Mouse (Mus musculus): ENCODE results near the gene Pop5. TPM values are rescaled to one million over a fixed set of nuclear protein-coding genes. Genes with fewer than 3 reads are reported as not detected.

Gene Pop5
- polyA plus RNA-seq, 1 experiment from 2014 or later: 18.6 TPM

- H3K79me2 ChIP-seq (ENCODE audit: inconsistent target): no peaks in the 10 kb centered on the region
- H3K36me3 ChIP-seq (ENCODE audit: inconsistent target): no peaks in the 10 kb centered on the region
- whole genome bisulfite sequencing (ENCODE audit: missing documents): 2% methylated on average over 30 of the region's 31 CpGs
- H3K4me3 ChIP-seq (ENCODE audit: inconsistent target): no peak overlapping the region
- H3K27ac ChIP-seq: no peak overlapping the region
Observed at GRCm38 (mm10) chr5:115204562-115205311, 30.9 kb upstream of the Pop5 start.

GRCm38 (mm10) chr5:115207244-115207643 lies 28.4 kb upstream of the Pop5 start:
- Histone ChIP-seq H3K4me3 (ENCODE audit: inconsistent target) (no peak overlapping the region), H3K27ac (no peak overlapping the region), H3K36me3 (ENCODE audit: inconsistent target) (no peaks in the 10 kb centered on the region), H3K79me2 (ENCODE audit: inconsistent target) (no peaks in the 10 kb centered on the region)
- 67% methylated on average over 5 of the region's 5 CpGs for WGBS (ENCODE audit: missing documents)

GRCm38 (mm10) chr5:115207892-115208291 lies 27.7 kb upstream of the Pop5 start:
- Histone ChIP-seq H3K36me3 (ENCODE audit: inconsistent target) (no peaks in the 10 kb centered on the region), H3K27ac (no peak overlapping the region), H3K79me2 (ENCODE audit: inconsistent target) (no peaks in the 10 kb centered on the region), H3K4me3 (ENCODE audit: inconsistent target) (no peak overlapping the region)
- 26% methylated on average over 8 of the region's 16 CpGs for WGBS (ENCODE audit: missing documents)

- WGBS (ENCODE audit: missing documents): 89% methylated on average over 5 of the region's 5 CpGs
- Histone ChIP-seq H3K27ac (no peak overlapping the region), H3K4me3 (ENCODE audit: inconsistent target) (no peak overlapping the region), H3K36me3 (ENCODE audit: inconsistent target) (no peaks in the 10 kb centered on the region), H3K79me2 (ENCODE audit: inconsistent target) (no peaks in the 10 kb centered on the region)
Observed at GRCm38 (mm10) chr5:115208601-115209000, 27.0 kb upstream of the Pop5 start.

- no peak overlapping the region for H3K27ac ChIP-seq
Observed at GRCm38 (mm10) chr5:115210380-115210779, 25.3 kb upstream of the Pop5 start.

GRCm38 (mm10) chr5:115212451-115212850 lies 23.2 kb upstream of the Pop5 start:
- H3K27ac ChIP-seq: no peak overlapping the region
- WGBS (ENCODE audit: missing documents): 85% methylated on average over 8 of the region's 9 CpGs

More at GRCm38 (mm10) chr5:115210380-115210779, 25.3 kb upstream of the Pop5 start:
- no peaks in the 10 kb centered on the region for H3K36me3 ChIP-seq (ENCODE audit: inconsistent target)
- WGBS (ENCODE audit: missing documents): 18% methylated on average over 1 of the region's 1 CpGs
- H3K79me2 ChIP-seq (ENCODE audit: inconsistent target): no peaks in the 10 kb centered on the region
- H3K4me3 ChIP-seq (ENCODE audit: inconsistent target): no peak overlapping the region

GRCm38 (mm10) chr5:115212861-115213260 lies 22.8 kb upstream of the Pop5 start:
- H3K79me2 ChIP-seq (ENCODE audit: inconsistent target): no peaks in the 10 kb centered on the region
- WGBS (ENCODE audit: missing documents): 85% methylated on average over 4 of the region's 4 CpGs
- no peak overlapping the region for H3K4me3 ChIP-seq (ENCODE audit: inconsistent target)
- H3K27ac ChIP-seq: no peak overlapping the region
- no peaks in the 10 kb centered on the region for H3K36me3 ChIP-seq (ENCODE audit: inconsistent target)

More at GRCm38 (mm10) chr5:115212451-115212850, 23.2 kb upstream of the Pop5 start:
- H3K4me3 ChIP-seq (ENCODE audit: inconsistent target): no peak overlapping the region
- no peaks in the 10 kb centered on the region for H3K36me3 ChIP-seq (ENCODE audit: inconsistent target)
- H3K79me2 ChIP-seq (ENCODE audit: inconsistent target): no peaks in the 10 kb centered on the region

- Histone ChIP-seq H3K36me3 (ENCODE audit: inconsistent target) (no peaks in the 10 kb centered on the region), H3K79me2 (ENCODE audit: inconsistent target) (no peaks in the 10 kb centered on the region), H3K4me3 (ENCODE audit: inconsistent target) (no peak overlapping the region), H3K27ac (no peak overlapping the region)
- WGBS (ENCODE audit: missing documents): 5% methylated on average over 16 of the region's 17 CpGs
Observed at GRCm38 (mm10) chr5:115214864-115215263, 20.8 kb upstream of the Pop5 start.

GRCm38 (mm10) chr5:115215273-115216185 lies 20.1 kb upstream of the Pop5 start:
- H3K36me3 ChIP-seq (ENCODE audit: inconsistent target): no peaks in the 10 kb centered on the region
- no peak overlapping the region for H3K4me3 ChIP-seq (ENCODE audit: inconsistent target)
- WGBS (ENCODE audit: missing documents): 35% methylated on average over 27 of the region's 27 CpGs

GRCm38 (mm10) chr5:115217998-115218397 lies 17.6 kb upstream of the Pop5 start:
- Histone ChIP-seq H3K27ac (no peak overlapping the region), H3K4me3 (ENCODE audit: inconsistent target) (no peak overlapping the region), H3K79me2 (ENCODE audit: inconsistent target) (no peaks in the 10 kb centered on the region), H3K36me3 (ENCODE audit: inconsistent target) (no peaks in the 10 kb centered on the region)
- 81% methylated on average over 12 of the region's 12 CpGs for WGBS (ENCODE audit: missing documents)

More at GRCm38 (mm10) chr5:115215273-115216185, 20.1 kb upstream of the Pop5 start:
- no peaks in the 10 kb centered on the region for H3K79me2 ChIP-seq (ENCODE audit: inconsistent target)
- H3K27ac ChIP-seq: no peak overlapping the region

- WGBS (ENCODE audit: missing documents): 45% methylated on average over 13 of the region's 13 CpGs
Observed at GRCm38 (mm10) chr5:115220931-115221640, 14.6 kb upstream of the Pop5 start.

GRCm38 (mm10) chr5:115222485-115222884 lies 13.2 kb upstream of the Pop5 start:
- Histone ChIP-seq H3K36me3 (ENCODE audit: inconsistent target) (no peaks in the 10 kb centered on the region), H3K27ac (no peak overlapping the region), H3K4me3 (ENCODE audit: inconsistent target) (no peak overlapping the region), H3K79me2 (ENCODE audit: inconsistent target) (no peaks in the 10 kb centered on the region)
- 61% methylated on average over 3 of the region's 3 CpGs for WGBS (ENCODE audit: missing documents)

More at GRCm38 (mm10) chr5:115220931-115221640, 14.6 kb upstream of the Pop5 start:
- no peak overlapping the region for H3K4me3 ChIP-seq (ENCODE audit: inconsistent target)
- H3K36me3 ChIP-seq (ENCODE audit: inconsistent target): no peaks in the 10 kb centered on the region
- no peaks in the 10 kb centered on the region for H3K79me2 ChIP-seq (ENCODE audit: inconsistent target)
- H3K27ac ChIP-seq: no peak overlapping the region

- no peak overlapping the region for H3K27ac ChIP-seq
- 76% methylated on average over 15 of the region's 15 CpGs for WGBS (ENCODE audit: missing documents)
- no peaks in the 10 kb centered on the region for H3K36me3 ChIP-seq (ENCODE audit: inconsistent target)
- H3K4me3 ChIP-seq (ENCODE audit: inconsistent target): no peak overlapping the region
- H3K79me2 ChIP-seq (ENCODE audit: inconsistent target): no peaks in the 10 kb centered on the region
Observed at GRCm38 (mm10) chr5:115230830-115231551, 4.6 kb upstream of the Pop5 start.

Measured in macrophage (primary cell).